Mouse (Mus musculus): ENCODE measurements at regions not wholly inside any gene's neighbourhood (a gene's known extent, or its start where the extent isn't known, plus 50 kb on each side); places are given as distances from the start of the nearest gene placed in this dataset.

GRCm38 (mm10) chr1:98192671-98193070, 97.2 kb upstream of the Pam start:
- DNase-seq, result no peak

- no peak for DNase-seq
Measured at GRCm38 (mm10) chr1:98192044-98192484, 96.6 kb upstream of the Pam start.

GRCm38 (mm10) chr1:98191331-98191730, 95.9 kb upstream of the Pam start:
- DNase-seq, result no peak

GRCm38 (mm10) chr1:98190741-98191140, 95.3 kb upstream of the Pam start:
- DNase-seq, result no peak

GRCm38 (mm10) chr1:98189991-98190471, 94.6 kb upstream of the Pam start:
- peak; percentile 11 to 40 for DNase-seq

- no peak for DNase-seq
Measured at GRCm38 (mm10) chr1:98180372-98180771, 84.9 kb upstream of the Pam start.

GRCm38 (mm10) chr1:98179030-98179429, 83.6 kb upstream of the Pam start:
- DNase-seq, result peak; percentile 65 to 67

- no peak for DNase-seq
Measured at GRCm38 (mm10) chr1:98174811-98175132, 79.3 kb upstream of the Pam start.

GRCm38 (mm10) chr1:98173907-98174810, 78.7 kb upstream of the Pam start:
- DNase-seq, result no peak

GRCm38 (mm10) chr1:98173431-98173830, 78.0 kb upstream of the Pam start:
- no peak for DNase-seq

GRCm38 (mm10) chr1:98171291-98171690, 75.8 kb upstream of the Pam start:
- no peak for DNase-seq

- no peak for DNase-seq
Measured at GRCm38 (mm10) chr1:98169352-98169751, 73.9 kb upstream of the Pam start.

GRCm38 (mm10) chr1:98167800-98168199, 72.4 kb upstream of the Pam start:
- DNase-seq, result no peak

GRCm38 (mm10) chr1:98162639-98162927, 67.1 kb upstream of the Pam start:
- DNase-seq, result no peak

- DNase-seq, result no peak
Measured at GRCm38 (mm10) chr1:98161882-98162638, 66.6 kb upstream of the Pam start.

GRCm38 (mm10) chr1:98158969-98159368, 63.5 kb upstream of the Pam start:
- DNase-seq, result no peak

GRCm38 (mm10) chr1:98147361-98147760, 51.9 kb upstream of the Pam start:
- DNase-seq, result no peak
